Mouse (Mus musculus): Measurements from ENCODE around the gene Sympk. TPM values are rescaled to one million over a fixed set of nuclear protein-coding genes. Genes with fewer than 3 reads are reported as not detected.

Gene Sympk
- total and polyA plus RNA-seq, 2 experiments from 2014 or later, result 20.0 to 73.8 TPM

GRCm38 (mm10) chr7:19082171-19082570, 58.0 kb downstream of the Sympk start:
- Histone ChIP-seq H3K9me3 (ENCODE audit: low read length) (no peaks in the 10 kb centered on the region), H3K4me2 (ENCODE audit: low read depth) (no peak overlapping the region), H3K27ac (ENCODE audit: low read depth, low read length) (no peak overlapping the region), H3K4me1 (ENCODE audit: insufficient read depth) (peaks cover 5% of the 10 kb centered on the region), H3K4me3 (ENCODE audit: low read depth, low read length) (no peak overlapping the region), H3K36me3 (ENCODE audit: insufficient read depth) (peaks cover 58% of the 10 kb centered on the region), H3K27me3 (ENCODE audit: insufficient read depth, low read length) (no peaks in the 10 kb centered on the region), H3K9ac (no peak overlapping the region)
- DNase-seq (no peak), ATAC-seq (no peak)
- 93% methylated on average over 4 of the region's 4 CpGs for WGBS
- TF ChIP-seq CTCF (IDR thresholded peaks at IDR 0.05; ENCODE audit: low read depth), result no peak

GRCm38 (mm10) chr7:19083096-19083495, 58.9 kb downstream of the Sympk start:
- Histone ChIP-seq H3K4me2 (ENCODE audit: low read depth) (no peak overlapping the region), H3K9ac (no peak overlapping the region), H3K27ac (ENCODE audit: low read depth, low read length) (no peak overlapping the region), H3K4me3 (ENCODE audit: low read depth, low read length) (no peak overlapping the region), H3K4me1 (ENCODE audit: insufficient read depth) (no peaks in the 10 kb centered on the region), H3K36me3 (ENCODE audit: insufficient read depth) (peaks cover 66% of the 10 kb centered on the region), H3K27me3 (ENCODE audit: insufficient read depth, low read length) (no peaks in the 10 kb centered on the region), H3K9me3 (ENCODE audit: low read length) (no peaks in the 10 kb centered on the region)
- 57% methylated on average over 6 of the region's 6 CpGs for WGBS
- no peak for TF ChIP-seq CTCF (IDR thresholded peaks at IDR 0.05; ENCODE audit: low read depth)
- ATAC-seq (no peak), DNase-seq (no peak)

- peaks cover 69% of the 10 kb centered on the region for H3K36me3 ChIP-seq (ENCODE audit: insufficient read depth)
- H3K27ac ChIP-seq (ENCODE audit: low read depth, low read length), result no peak within 1 kb of the TSS
- no peak for DNase-seq
- TF ChIP-seq CTCF (IDR thresholded peaks at IDR 0.05; ENCODE audit: low read depth), result no peak
- 43% methylated on average over 10 of the region's 10 CpGs for WGBS
- H3K27me3 ChIP-seq (ENCODE audit: insufficient read depth, low read length), result no peaks in the 10 kb centered on the region
- no peak for ATAC-seq
- H3K4me2 ChIP-seq (ENCODE audit: low read depth), result no peak within 1 kb of the TSS
- no peaks in the 10 kb centered on the region for H3K4me1 ChIP-seq (ENCODE audit: insufficient read depth)
- H3K9ac ChIP-seq, result no peak within 1 kb of the TSS
- no peak within 1 kb of the TSS for H3K4me3 ChIP-seq (ENCODE audit: low read depth, low read length)
- H3K9me3 ChIP-seq (ENCODE audit: low read length), result no peaks in the 10 kb centered on the region
Observed at GRCm38 (mm10) chr7:19083701-19084100, 59.5 kb downstream of the Sympk start, which contains the start of gene Dmpk. TSS of gene Dmpk (plus strand) at chr7:19083849.

- H3K27me3 ChIP-seq (ENCODE audit: insufficient read depth, low read length), result no peaks in the 10 kb centered on the region
- H3K27ac ChIP-seq (ENCODE audit: low read depth, low read length), result no peak overlapping the region
- H3K9me3 ChIP-seq (ENCODE audit: low read length), result no peaks in the 10 kb centered on the region
- TF ChIP-seq CTCF (IDR thresholded peaks at IDR 0.05; ENCODE audit: low read depth), result no peak
- ATAC-seq (no peak), DNase-seq (no peak)
- no peak overlapping the region for H3K9ac ChIP-seq
- H3K36me3 ChIP-seq (ENCODE audit: insufficient read depth), result peaks cover 68% of the 10 kb centered on the region
- no peaks in the 10 kb centered on the region for H3K4me1 ChIP-seq (ENCODE audit: insufficient read depth)
- H3K4me3 ChIP-seq (ENCODE audit: low read depth, low read length), result no peak overlapping the region
- H3K4me2 ChIP-seq (ENCODE audit: low read depth), result no peak overlapping the region
- WGBS, result 73% methylated on average over 6 of the region's 6 CpGs
Observed at GRCm38 (mm10) chr7:19084277-19084771, 60.1 kb downstream of the Sympk start.

GRCm38 (mm10) chr7:19084921-19085473, 60.8 kb downstream of the Sympk start:
- peaks cover 61% of the 10 kb centered on the region for H3K36me3 ChIP-seq (ENCODE audit: insufficient read depth)

GRCm38 (mm10) chr7:19085495-19085894, 61.3 kb downstream of the Sympk start:
- Histone ChIP-seq H3K27me3 (ENCODE audit: insufficient read depth, low read length) (no peaks in the 10 kb centered on the region), H3K9me3 (ENCODE audit: low read length) (no peaks in the 10 kb centered on the region), H3K9ac (no peak overlapping the region), H3K27ac (ENCODE audit: low read depth, low read length) (no peak overlapping the region), H3K36me3 (ENCODE audit: insufficient read depth) (peaks cover 60% of the 10 kb centered on the region), H3K4me1 (ENCODE audit: insufficient read depth) (no peaks in the 10 kb centered on the region), H3K4me2 (ENCODE audit: low read depth) (no peak overlapping the region), H3K4me3 (ENCODE audit: low read depth, low read length) (no peak overlapping the region)
- no peak for DNase-seq
- no peak for ATAC-seq
- TF ChIP-seq CTCF (IDR thresholded peaks at IDR 0.05; ENCODE audit: low read depth), result no peak
- 12% methylated on average over 6 of the region's 6 CpGs for WGBS

More at GRCm38 (mm10) chr7:19084921-19085473, 60.8 kb downstream of the Sympk start:
- no peak overlapping the region for H3K27ac ChIP-seq (ENCODE audit: low read depth, low read length)
- no peak for ATAC-seq
- no peak for DNase-seq
- no peak overlapping the region for H3K4me3 ChIP-seq (ENCODE audit: low read depth, low read length)
- H3K4me2 ChIP-seq (ENCODE audit: low read depth), result no peak overlapping the region
- no peaks in the 10 kb centered on the region for H3K27me3 ChIP-seq (ENCODE audit: insufficient read depth, low read length)
- H3K4me1 ChIP-seq (ENCODE audit: insufficient read depth), result no peaks in the 10 kb centered on the region
- no peak for TF ChIP-seq CTCF (IDR thresholded peaks at IDR 0.05; ENCODE audit: low read depth)
- no peak overlapping the region for H3K9ac ChIP-seq
- 28% methylated on average over 9 of the region's 9 CpGs for WGBS
- no peaks in the 10 kb centered on the region for H3K9me3 ChIP-seq (ENCODE audit: low read length)

GRCm38 (mm10) chr7:19086042-19086441, 61.9 kb downstream of the Sympk start:
- WGBS, result 24% methylated on average over 14 of the region's 14 CpGs
- Histone ChIP-seq H3K27me3 (ENCODE audit: insufficient read depth, low read length) (no peaks in the 10 kb centered on the region), H3K4me3 (ENCODE audit: low read depth, low read length) (no peak overlapping the region), H3K9me3 (ENCODE audit: low read length) (no peaks in the 10 kb centered on the region), H3K27ac (ENCODE audit: low read depth, low read length) (no peak overlapping the region), H3K4me1 (ENCODE audit: insufficient read depth) (no peaks in the 10 kb centered on the region), H3K9ac (no peak overlapping the region), H3K36me3 (ENCODE audit: insufficient read depth) (peaks cover 60% of the 10 kb centered on the region), H3K4me2 (ENCODE audit: low read depth) (no peak overlapping the region)
- ATAC-seq (no peak), DNase-seq (no peak)
- no peak for TF ChIP-seq CTCF (IDR thresholded peaks at IDR 0.05; ENCODE audit: low read depth)
